Mouse (Mus musculus) kidney, adult 2 months (tissue): Measurements from ENCODE around the gene Zdhhc19. TPM values are rescaled to one million over a fixed set of nuclear protein-coding genes. Genes with fewer than 3 reads are reported as not detected.

ENCODE experiments used
- DNase-seq: peaks from one replicate; pipeline ENCODE4 v3.0.0; 2021
- H3K27ac ChIP-seq: fragments of 200-500 bp; 2 replicates; pipeline ENCODE4 v1.5.1; 2012; ENCODE audit warnings: low read depth, low read length, control low read depth, inconsistent platforms; ENCODE audit not compliant: insufficient read depth
- H3K27me3 ChIP-seq: fragments of 200-500 bp; replicated peaks from 2 replicates; pipeline ENCODE4 v1.6.1; 2012; ENCODE audit warnings: mild to moderate bottlenecking, moderate library complexity, low read length, inconsistent platforms; ENCODE audit not compliant: control insufficient read depth, insufficient read depth
- H3K36me3 ChIP-seq: fragments of 200-500 bp; 2 replicates; pipeline ENCODE4 v1.6.1; 2012; ENCODE audit warnings: mild to moderate bottlenecking, moderate library complexity, low read length, inconsistent platforms; ENCODE audit not compliant: control insufficient read depth, insufficient read depth
- H3K4me1 ChIP-seq: fragments of 200-500 bp; 2 replicates; pipeline ENCODE4 v1.6.1; 2011; ENCODE audit warnings: low read length; ENCODE audit not compliant: control insufficient read depth, insufficient read depth
- H3K4me3 ChIP-seq: fragments of 200-500 bp; 2 replicates; pipeline ENCODE4 v1.5.1; 2011; ENCODE audit warnings: mild to moderate bottlenecking, low read depth, low read length, control low read depth; ENCODE audit not compliant: insufficient read depth
- CTCF ChIP-seq: fragments of 200-500 bp; conservative IDR thresholded peaks from 2 replicates; pipeline ENCODE4 v1.5.1; 2011; ENCODE audit warnings: low read depth, mild to moderate bottlenecking, control low read depth, low read length, moderate library complexity, mixed read lengths; ENCODE audit not compliant: insufficient read depth, insufficient read length
- POLR2A ChIP-seq: fragments of 200-500 bp; IDR thresholded peaks from one replicate; pipeline ENCODE4 v1.6.1; 2011; ENCODE audit warnings: low read depth, low read length, control low read depth
- WGBS: fragments of 180-500 bp; shearing (Covaris S2); methylation state at CpG from one replicate; pipeline ENCODE4 v1.1.7; 2018; 5-methylcytosine and 5-hydroxymethylcytosine counted together
- polyA plus RNA-seq: library from polyadenylated mRNA; depleted of rRNA; stranded (reverse); fragments of >200 nt; gene quantifications from 2 replicates; pipeline ENCODE4 v1.2.3, GENCODE M21; 2012

Gene Zdhhc19
- polyA plus RNA-seq, 1 experiment, result 0.11 TPM

DNA sequence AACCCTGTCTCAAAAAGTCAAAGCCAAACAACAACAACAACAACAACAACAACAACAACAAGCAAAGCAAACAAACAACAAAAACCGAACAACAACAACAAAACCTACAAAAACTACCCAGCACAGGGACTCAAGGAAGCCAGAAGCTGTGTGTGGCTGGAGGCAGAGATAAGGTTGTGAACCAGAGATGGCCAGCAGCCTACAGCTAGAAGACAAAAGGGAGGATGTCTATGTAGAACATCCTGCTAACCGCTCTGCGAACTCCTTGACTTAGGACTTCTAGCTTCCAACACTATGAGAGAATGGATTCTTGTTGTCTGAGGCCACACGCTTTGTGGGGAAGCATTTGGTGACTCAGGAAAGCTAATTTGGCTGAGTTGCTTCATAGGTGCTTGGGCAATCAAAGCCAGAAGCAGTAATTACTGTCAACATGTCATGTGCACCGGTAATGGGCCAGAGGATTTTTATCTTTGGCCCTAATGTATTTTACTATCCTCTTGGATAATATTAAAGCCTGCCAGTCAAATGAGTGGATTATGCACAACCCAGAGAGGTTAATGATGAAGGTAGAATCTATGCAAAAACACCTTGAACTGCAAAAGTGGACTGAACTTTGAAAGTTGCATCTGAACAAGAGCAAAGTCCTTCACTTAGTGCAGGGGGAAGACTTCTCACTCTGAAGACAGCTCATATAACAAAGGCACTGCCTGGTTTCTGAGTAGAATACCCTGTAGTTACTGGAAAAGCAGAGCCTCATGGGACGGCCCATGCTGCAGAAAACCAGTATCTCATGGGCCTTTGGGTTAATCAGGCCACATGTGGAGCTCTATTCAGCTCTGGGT is 45.5 kb downstream of the Zdhhc19 start:
- TF ChIP-seq CTCF (no peak), POLR2A (no peak)
- peaks cover 6% of the 10 kb centered on the region; the same call in 1 of the 2 replicates for H3K4me1 ChIP-seq
- DNase-seq, result peak; percentile 61
- no peaks in the 10 kb centered on the region for H3K36me3 ChIP-seq
- 0 out of 2 replicates have a peak overlapping the region, but pooled peaks have one; percentile 55 for H3K27ac ChIP-seq
- no peak overlapping the region for H3K4me3 ChIP-seq
- no peaks in the 10 kb centered on the region for H3K27me3 ChIP-seq
- 76% methylated on average over 6 of the region's 6 CpGs for WGBS

- no peak for DNase-seq
- Histone ChIP-seq H3K4me3 (no peak overlapping the region), H3K27ac (no peak overlapping the region), H3K36me3 (no peaks in the 10 kb centered on the region), H3K27me3 (no peaks in the 10 kb centered on the region), H3K4me1 (peaks cover 6% of the 10 kb centered on the region; the same call in 1 of the 2 replicates)
- TF ChIP-seq POLR2A, result no peak
- no peak for TF ChIP-seq CTCF
- WGBS, result 86% methylated on average over 3 of the region's 3 CpGs
These were observed 47.4 kb downstream of the Zdhhc19 start for GRCm38 (mm10) chr16:32543422-32543821.

DNA sequence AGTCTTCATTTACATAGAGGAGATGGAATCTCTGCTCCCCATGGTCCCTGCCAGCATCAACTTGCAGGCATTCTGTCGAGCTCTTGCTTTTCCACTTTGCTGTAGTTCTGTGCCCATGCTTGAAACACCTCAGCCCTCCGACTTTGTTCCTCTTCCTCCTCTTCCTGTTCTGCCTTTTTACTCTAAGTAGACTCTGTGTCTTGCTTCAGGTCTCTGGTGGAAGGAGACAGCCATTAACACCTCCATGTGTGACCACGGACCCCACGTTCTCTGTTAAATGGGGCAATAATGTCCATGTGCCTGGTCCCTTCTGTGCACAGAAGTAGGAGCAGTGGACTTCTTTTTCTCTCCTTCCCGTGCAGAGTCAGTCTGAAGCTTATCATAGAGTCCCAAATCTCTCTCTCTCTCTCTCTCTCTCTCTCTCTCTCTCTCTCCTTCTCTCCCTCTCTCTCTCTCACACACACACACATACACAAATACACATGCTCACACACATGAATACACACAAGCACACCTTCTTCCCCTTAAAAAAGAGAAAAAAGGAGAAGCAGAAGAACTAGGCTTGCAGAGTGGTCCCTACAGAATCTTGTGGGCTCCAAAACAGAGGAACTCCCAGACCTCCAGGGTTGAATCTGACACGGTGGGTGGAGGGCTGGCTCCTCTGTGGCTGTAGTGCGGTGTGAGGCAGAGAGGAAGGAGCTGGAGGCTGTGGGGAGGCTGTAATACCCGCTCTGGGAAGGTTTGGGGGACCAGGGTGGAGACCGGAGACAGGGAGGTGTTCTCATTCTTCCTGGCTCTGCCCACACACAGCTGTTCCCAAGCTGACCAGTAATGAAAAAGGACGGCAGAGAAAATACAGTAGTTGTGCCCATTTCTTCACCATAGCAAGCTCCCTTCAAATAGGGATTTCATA is 51.3 kb downstream of the Zdhhc19 start:
- WGBS, result 53% methylated on average over 10 of the region's 10 CpGs
- DNase-seq, result no peak
- peaks cover 6% of the 10 kb centered on the region; the same call in 1 of the 2 replicates for H3K4me1 ChIP-seq
- TF ChIP-seq POLR2A, result no peak
- TF ChIP-seq CTCF, result no peak
- H3K27ac ChIP-seq, result no peak overlapping the region
- H3K36me3 ChIP-seq, result no peaks in the 10 kb centered on the region
- no peaks in the 10 kb centered on the region for H3K27me3 ChIP-seq
- no peak overlapping the region for H3K4me3 ChIP-seq

- Histone ChIP-seq H3K27ac (no peak overlapping the region), H3K36me3 (no peaks in the 10 kb centered on the region), H3K27me3 (no peaks in the 10 kb centered on the region), H3K4me3 (no peak overlapping the region), H3K4me1 (peaks cover 6% of the 10 kb centered on the region; the same call in 1 of the 2 replicates)
- DNase-seq, result no peak
- 86% methylated on average over 4 of the region's 4 CpGs for WGBS
- TF ChIP-seq CTCF (no peak), POLR2A (no peak)
These were observed 54.0 kb downstream of the Zdhhc19 start for GRCm38 (mm10) chr16:32550084-32550483.

- TF ChIP-seq POLR2A, result no peak
- TF ChIP-seq CTCF, result no peak
- Histone ChIP-seq H3K27ac (no peak overlapping the region), H3K36me3 (no peaks in the 10 kb centered on the region), H3K4me3 (no peak overlapping the region), H3K27me3 (no peaks in the 10 kb centered on the region), H3K4me1 (peaks cover 6% of the 10 kb centered on the region; the same call in 1 of the 2 replicates)
- WGBS, result 88% methylated on average over 5 of the region's 5 CpGs
- no peak for DNase-seq
These were observed 54.4 kb downstream of the Zdhhc19 start for GRCm38 (mm10) chr16:32550487-32550886.

DNA sequence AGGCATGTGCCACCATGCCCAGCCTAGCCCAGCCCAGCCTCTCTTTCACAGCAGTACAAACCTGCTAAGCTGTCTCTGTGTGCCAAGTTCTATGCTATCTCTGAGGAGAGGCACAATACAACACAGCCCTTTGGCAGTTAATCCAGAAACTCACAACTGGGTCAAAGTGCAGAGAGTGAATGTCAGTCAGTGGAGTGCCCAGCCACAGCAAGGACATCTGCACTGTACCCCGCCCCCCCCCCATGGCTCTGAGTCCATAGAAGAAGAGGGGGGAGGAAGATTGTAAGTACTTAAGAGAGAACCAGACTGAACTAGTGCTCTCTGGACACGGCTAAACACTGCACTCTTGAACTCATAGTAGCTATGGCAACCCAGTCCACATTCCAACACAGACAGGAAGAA is 55.3 kb downstream of the Zdhhc19 start:
- DNase-seq, result peak; percentile 88
- Histone ChIP-seq H3K4me3 (no peak overlapping the region), H3K4me1 (peaks cover 6% of the 10 kb centered on the region; the same call in 1 of the 2 replicates), H3K27ac (no peak overlapping the region), H3K27me3 (no peaks in the 10 kb centered on the region), H3K36me3 (no peaks in the 10 kb centered on the region)
- TF ChIP-seq POLR2A, result no peak
- no peak for TF ChIP-seq CTCF
- WGBS, result 15% methylated on average over 2 of the region's 2 CpGs
